Mouse (Mus musculus): ENCODE data around the gene Lpar5. TPM values are rescaled to one million over a fixed set of nuclear protein-coding genes. Genes with fewer than 3 reads are reported as not detected.
A peak's percentile ranks its signal among the peaks of the same experiment; 100 is the strongest.

Gene Lpar5
- polyA plus RNA-seq, 1 experiment from 2014 or later: 0.21 TPM

GRCm38 (mm10) chr6:125089521-125090321 lies 22.0 kb downstream of the Lpar5 start:
- 4% methylated on average over 15 of the region's 15 CpGs for WGBS
- Histone ChIP-seq H3K36me3 (ENCODE audit: control insufficient read depth, insufficient read depth, low read length) (no peaks in the 10 kb centered on the region), H3K4me1 (replicated peaks; ENCODE audit: control insufficient read depth, insufficient read depth, low read length) (peaks cover 23% of the 10 kb centered on the region), H3K27ac (ENCODE audit: low read depth, low read length) (peak overlapping the region; percentile 94), H3K27me3 (ENCODE audit: control insufficient read depth, insufficient read depth, low read length) (no peaks in the 10 kb centered on the region), H3K9me3 (ENCODE audit: control insufficient read depth, low read length) (no peaks in the 10 kb centered on the region), H3K4me2 (ENCODE audit: low read depth, low read length, severe bottlenecking) (peak overlapping the region; percentile 48), H3K9ac (ENCODE audit: low read length) (peak overlapping the region; percentile 57), H3K4me3 (ENCODE audit: low read depth, low read length) (peak overlapping the region; percentile 11; the same call in 1 of the 2 replicates)
- ATAC-seq (replicated peaks; ENCODE audit: low FRiP score): peak; percentile 76
- peak; percentile 83 for DNase-seq (ENCODE audit: low spot score)

- ATAC-seq (replicated peaks; ENCODE audit: low FRiP score) (no peak), DNase-seq (ENCODE audit: low spot score) (no peak)
- H3K27ac ChIP-seq (ENCODE audit: low read depth, low read length): peak overlapping the region; percentile 94
- H3K4me1 ChIP-seq (replicated peaks; ENCODE audit: control insufficient read depth, insufficient read depth, low read length): peaks cover 23% of the 10 kb centered on the region
- no peaks in the 10 kb centered on the region for H3K36me3 ChIP-seq (ENCODE audit: control insufficient read depth, insufficient read depth, low read length)
- H3K27me3 ChIP-seq (ENCODE audit: control insufficient read depth, insufficient read depth, low read length): no peaks in the 10 kb centered on the region
- peak overlapping the region; percentile 48 for H3K4me2 ChIP-seq (ENCODE audit: low read depth, low read length, severe bottlenecking)
- H3K9me3 ChIP-seq (ENCODE audit: control insufficient read depth, low read length): no peaks in the 10 kb centered on the region
- H3K9ac ChIP-seq (ENCODE audit: low read length): peak overlapping the region; percentile 57
- WGBS: 54% methylated on average over 10 of the region's 10 CpGs
- peak overlapping the region; percentile 11; the same call in 1 of the 2 replicates for H3K4me3 ChIP-seq (ENCODE audit: low read depth, low read length)
Measured at GRCm38 (mm10) chr6:125090341-125091085, 22.8 kb downstream of the Lpar5 start.

GRCm38 (mm10) chr6:125092372-125092771 lies 24.7 kb downstream of the Lpar5 start:
- DNase-seq (ENCODE audit: low spot score) (no peak), ATAC-seq (replicated peaks; ENCODE audit: low FRiP score) (no peak)
- 95% methylated on average over 5 of the region's 5 CpGs for WGBS
- Histone ChIP-seq H3K36me3 (ENCODE audit: control insufficient read depth, insufficient read depth, low read length) (no peaks in the 10 kb centered on the region), H3K4me1 (replicated peaks; ENCODE audit: control insufficient read depth, insufficient read depth, low read length) (peaks cover 23% of the 10 kb centered on the region), H3K9ac (ENCODE audit: low read length) (no peak overlapping the region), H3K9me3 (ENCODE audit: control insufficient read depth, low read length) (no peaks in the 10 kb centered on the region), H3K4me2 (ENCODE audit: low read depth, low read length, severe bottlenecking) (no peak overlapping the region), H3K4me3 (ENCODE audit: low read depth, low read length) (no peak overlapping the region), H3K27me3 (ENCODE audit: control insufficient read depth, insufficient read depth, low read length) (no peaks in the 10 kb centered on the region), H3K27ac (ENCODE audit: low read depth, low read length) (no peak overlapping the region)

- Histone ChIP-seq H3K9ac (ENCODE audit: low read length) (no peak overlapping the region), H3K9me3 (ENCODE audit: control insufficient read depth, low read length) (no peaks in the 10 kb centered on the region), H3K4me1 (replicated peaks; ENCODE audit: control insufficient read depth, insufficient read depth, low read length) (peaks cover 32% of the 10 kb centered on the region), H3K27ac (ENCODE audit: low read depth, low read length) (peak overlapping the region; percentile 96; the same call in 1 of the 2 replicates), H3K27me3 (ENCODE audit: control insufficient read depth, insufficient read depth, low read length) (no peaks in the 10 kb centered on the region), H3K4me2 (ENCODE audit: low read depth, low read length, severe bottlenecking) (no peak overlapping the region), H3K36me3 (ENCODE audit: control insufficient read depth, insufficient read depth, low read length) (no peaks in the 10 kb centered on the region; the same call in 1 of the 2 replicates), H3K4me3 (ENCODE audit: low read depth, low read length) (no peak overlapping the region)
- no peak for ATAC-seq (replicated peaks; ENCODE audit: low FRiP score)
- no peak for DNase-seq (ENCODE audit: low spot score)
- WGBS: 67% methylated on average over 3 of the region's 3 CpGs
Measured at GRCm38 (mm10) chr6:125094843-125095242, 27.1 kb downstream of the Lpar5 start.

GRCm38 (mm10) chr6:125095391-125096278 lies 27.9 kb downstream of the Lpar5 start, which contains the start of gene Chd4:
Gene Chd4 (plus strand): TSS chr6:125095981.
- H3K9ac ChIP-seq (ENCODE audit: low read length): peak within 1 kb of the TSS; percentile 95
- H3K4me1 ChIP-seq (replicated peaks; ENCODE audit: control insufficient read depth, insufficient read depth, low read length): peaks cover 29% of the 10 kb centered on the region
- peak within 1 kb of the TSS; percentile 97 for H3K4me2 ChIP-seq (ENCODE audit: low read depth, low read length, severe bottlenecking)
- DNase-seq (ENCODE audit: low spot score) (peak; percentile 98), ATAC-seq (replicated peaks; ENCODE audit: low FRiP score) (peak; percentile 77)
- H3K27me3 ChIP-seq (ENCODE audit: control insufficient read depth, insufficient read depth, low read length): no peaks in the 10 kb centered on the region
- peak within 1 kb of the TSS; percentile 98 for H3K4me3 ChIP-seq (ENCODE audit: low read depth, low read length)
- peaks cover 5% of the 10 kb centered on the region; the same call in 1 of the 2 replicates for H3K36me3 ChIP-seq (ENCODE audit: control insufficient read depth, insufficient read depth, low read length)
- H3K27ac ChIP-seq (ENCODE audit: low read depth, low read length): peak within 1 kb of the TSS; percentile 96
- 4% methylated on average over 39 of the region's 45 CpGs for WGBS
- no peaks in the 10 kb centered on the region for H3K9me3 ChIP-seq (ENCODE audit: control insufficient read depth, low read length)

- no peak for ATAC-seq (replicated peaks; ENCODE audit: low FRiP score)
- Histone ChIP-seq H3K9ac (ENCODE audit: low read length) (peak overlapping the region; percentile 95), H3K4me3 (ENCODE audit: low read depth, low read length) (peak overlapping the region; percentile 98), H3K27ac (ENCODE audit: low read depth, low read length) (peak overlapping the region; percentile 96), H3K4me1 (replicated peaks; ENCODE audit: control insufficient read depth, insufficient read depth, low read length) (peaks cover 26% of the 10 kb centered on the region), H3K27me3 (ENCODE audit: control insufficient read depth, insufficient read depth, low read length) (no peaks in the 10 kb centered on the region), H3K4me2 (ENCODE audit: low read depth, low read length, severe bottlenecking) (peak overlapping the region; percentile 97), H3K9me3 (ENCODE audit: control insufficient read depth, low read length) (no peaks in the 10 kb centered on the region), H3K36me3 (ENCODE audit: control insufficient read depth, insufficient read depth, low read length) (peaks cover 9% of the 10 kb centered on the region; the same call in 1 of the 2 replicates)
- DNase-seq (ENCODE audit: low spot score): no peak
- under 1% methylated on average over 27 of the region's 32 CpGs for WGBS
Measured at GRCm38 (mm10) chr6:125096279-125096596, 28.5 kb downstream of the Lpar5 start.

GRCm38 (mm10) chr6:125096597-125097345 lies 29.1 kb downstream of the Lpar5 start:
- Histone ChIP-seq H3K27ac (ENCODE audit: low read depth, low read length) (peak overlapping the region; percentile 96), H3K36me3 (ENCODE audit: control insufficient read depth, insufficient read depth, low read length) (peaks cover 14% of the 10 kb centered on the region), H3K27me3 (ENCODE audit: control insufficient read depth, insufficient read depth, low read length) (no peaks in the 10 kb centered on the region), H3K9me3 (ENCODE audit: control insufficient read depth, low read length) (no peaks in the 10 kb centered on the region), H3K4me3 (ENCODE audit: low read depth, low read length) (peak overlapping the region; percentile 98), H3K9ac (ENCODE audit: low read length) (peak overlapping the region; percentile 95), H3K4me2 (ENCODE audit: low read depth, low read length, severe bottlenecking) (peak overlapping the region; percentile 97), H3K4me1 (replicated peaks; ENCODE audit: control insufficient read depth, insufficient read depth, low read length) (peaks cover 26% of the 10 kb centered on the region)
- WGBS: 1% methylated on average over 39 of the region's 44 CpGs
- ATAC-seq (replicated peaks; ENCODE audit: low FRiP score) (peak; percentile 45), DNase-seq (ENCODE audit: low spot score) (peak; percentile 79)
